Mouse (Mus musculus): ENCODE measurements around the gene A830005F24Rik. TPM values are rescaled to one million over a fixed set of nuclear protein-coding genes. Genes with fewer than 3 reads are reported as not detected.

Gene A830005F24Rik
- polyA plus RNA-seq, 1 experiment = not detected

DNA sequence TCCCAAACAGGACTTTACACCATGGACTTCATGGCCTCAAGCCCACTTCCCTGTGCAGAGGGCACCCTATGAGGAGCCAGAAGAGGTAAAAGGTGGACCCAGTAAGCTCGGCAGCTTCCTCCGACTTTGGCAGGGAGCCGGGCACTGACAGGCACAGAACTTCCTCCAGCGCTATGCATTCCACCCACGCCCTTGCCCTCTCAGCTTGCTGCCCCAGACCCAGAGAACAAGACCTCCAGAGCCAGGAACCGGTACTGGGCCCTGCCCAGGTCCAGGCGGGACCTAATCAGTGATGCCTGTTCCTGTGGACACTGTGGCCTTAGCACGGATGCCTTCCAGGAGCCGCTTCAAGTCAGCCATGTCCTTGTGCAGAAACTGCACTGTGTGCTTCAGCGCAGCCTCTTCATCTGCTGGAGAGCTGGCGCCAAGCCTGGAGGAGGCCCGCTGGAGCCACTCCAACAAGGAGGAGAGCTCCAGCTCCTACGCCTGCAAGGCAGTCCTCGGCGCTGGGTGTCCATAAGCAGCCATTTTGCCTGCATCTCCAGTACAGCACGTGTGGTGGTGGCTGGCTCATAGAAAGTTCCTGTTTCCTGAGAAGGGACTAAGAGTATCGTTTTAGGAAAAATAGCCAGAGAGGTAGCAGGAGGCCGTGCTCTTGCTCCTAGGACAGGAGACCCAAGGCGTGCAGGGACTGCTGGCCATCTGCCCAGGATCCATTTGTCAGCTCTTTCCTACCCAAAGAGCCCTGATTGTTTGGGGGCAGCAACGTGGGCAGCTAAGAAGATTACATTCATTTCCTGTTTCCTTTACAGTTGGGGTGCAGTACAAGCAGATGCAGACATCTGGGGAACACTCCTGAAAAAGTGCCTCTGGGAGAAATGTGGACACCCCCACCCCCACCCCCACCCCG, 39.1 kb downstream of the A830005F24Rik start:
- no peak for TF ChIP-seq GATA1 (IDR thresholded peaks at IDR 0.05; ENCODE audit: low read length)
- TF ChIP-seq TAL1 (IDR thresholded peaks at IDR 0.05; ENCODE audit: low read length) = no peak
- Histone ChIP-seq H3K4me3 (replicated peaks) (no peak overlapping the region), H3K36me3 (ENCODE audit: control insufficient read depth) (no peaks in the 10 kb centered on the region), H3K27me3 (ENCODE audit: control insufficient read depth) (peaks cover 4% of the 10 kb centered on the region), H3K9me3 (ENCODE audit: control insufficient read depth, low read length) (no peaks in the 10 kb centered on the region), H3K4me1 (ENCODE audit: control insufficient read depth) (peaks cover 4% of the 10 kb centered on the region; the same call in 1 of the 2 replicates)

DNA sequence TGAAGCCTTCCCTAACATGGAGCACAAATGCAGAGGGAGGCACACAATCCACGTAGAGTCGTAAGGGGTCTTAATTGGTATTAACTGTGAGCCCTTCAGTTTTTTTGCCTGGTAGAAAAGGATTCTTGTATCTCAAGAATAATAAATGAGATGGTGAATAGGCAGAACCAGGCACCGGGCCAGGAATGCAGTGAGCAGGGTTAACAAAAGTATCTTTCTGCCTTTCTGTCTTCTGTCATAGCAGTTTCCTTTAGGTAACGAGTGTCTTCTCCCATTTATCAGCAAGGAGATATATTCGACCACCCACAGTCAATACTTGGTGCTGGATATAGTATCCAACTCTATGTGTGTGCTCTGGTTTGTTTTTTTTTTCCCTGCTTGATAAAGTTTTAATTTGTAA, 40.1 kb downstream of the A830005F24Rik start:
- no peaks in the 10 kb centered on the region for H3K36me3 ChIP-seq (ENCODE audit: control insufficient read depth)
- 0 out of 2 replicates have a peak, but pooled peaks cover 2% of the 10 kb centered on the region for H3K4me1 ChIP-seq (ENCODE audit: control insufficient read depth)
- TF ChIP-seq GATA1 (IDR thresholded peaks at IDR 0.05; ENCODE audit: low read length) = no peak
- no peak for TF ChIP-seq TAL1 (IDR thresholded peaks at IDR 0.05; ENCODE audit: low read length)
- H3K27me3 ChIP-seq (ENCODE audit: control insufficient read depth) = peaks cover 4% of the 10 kb centered on the region
- H3K4me3 ChIP-seq (replicated peaks) = no peak overlapping the region
- H3K9me3 ChIP-seq (ENCODE audit: control insufficient read depth, low read length) = no peaks in the 10 kb centered on the region

GRCm38 (mm10) chr13:48554552-48554951, 41.2 kb downstream of the A830005F24Rik start:
- TF ChIP-seq GATA1 (IDR thresholded peaks at IDR 0.05; ENCODE audit: low read length) (no peak), TAL1 (IDR thresholded peaks at IDR 0.05; ENCODE audit: low read length) (no peak)
- Histone ChIP-seq H3K36me3 (ENCODE audit: control insufficient read depth) (no peaks in the 10 kb centered on the region), H3K27me3 (ENCODE audit: control insufficient read depth) (peaks cover 4% of the 10 kb centered on the region), H3K4me1 (ENCODE audit: control insufficient read depth) (0 out of 2 replicates have a peak, but pooled peaks cover 2% of the 10 kb centered on the region), H3K4me3 (replicated peaks) (no peak overlapping the region), H3K9me3 (ENCODE audit: control insufficient read depth, low read length) (no peaks in the 10 kb centered on the region)

- no peak for TF ChIP-seq GATA1 (IDR thresholded peaks at IDR 0.05; ENCODE audit: low read length)
- no peak for TF ChIP-seq TAL1 (IDR thresholded peaks at IDR 0.05; ENCODE audit: low read length)
- Histone ChIP-seq H3K36me3 (ENCODE audit: control insufficient read depth) (no peaks in the 10 kb centered on the region), H3K27me3 (ENCODE audit: control insufficient read depth) (peaks cover 4% of the 10 kb centered on the region), H3K9me3 (ENCODE audit: control insufficient read depth, low read length) (no peaks in the 10 kb centered on the region), H3K4me3 (replicated peaks) (no peak overlapping the region), H3K4me1 (ENCODE audit: control insufficient read depth) (0 out of 2 replicates have a peak, but pooled peaks cover 2% of the 10 kb centered on the region)
Observed at GRCm38 (mm10) chr13:48555976-48556375, 42.6 kb downstream of the A830005F24Rik start.

- Histone ChIP-seq H3K4me1 (ENCODE audit: control insufficient read depth) (no peaks in the 10 kb centered on the region), H3K9me3 (ENCODE audit: control insufficient read depth, low read length) (peaks cover 3% of the 10 kb centered on the region; the same call in 1 of the 2 replicates), H3K36me3 (ENCODE audit: control insufficient read depth) (no peaks in the 10 kb centered on the region), H3K27me3 (ENCODE audit: control insufficient read depth) (no peaks in the 10 kb centered on the region), H3K4me3 (replicated peaks) (no peak overlapping the region)
- TF ChIP-seq GATA1 (IDR thresholded peaks at IDR 0.05; ENCODE audit: low read length) = no peak
- no peak for TF ChIP-seq TAL1 (IDR thresholded peaks at IDR 0.05; ENCODE audit: low read length)
Observed at GRCm38 (mm10) chr13:48561481-48561880, 48.1 kb downstream of the A830005F24Rik start.

GRCm38 (mm10) chr13:48562336-48562735, 49.0 kb downstream of the A830005F24Rik start:
- H3K4me3 ChIP-seq (replicated peaks) = no peak overlapping the region
- H3K36me3 ChIP-seq (ENCODE audit: control insufficient read depth) = no peaks in the 10 kb centered on the region
- H3K27me3 ChIP-seq (ENCODE audit: control insufficient read depth) = no peaks in the 10 kb centered on the region
- no peak for TF ChIP-seq TAL1 (IDR thresholded peaks at IDR 0.05; ENCODE audit: low read length)
- TF ChIP-seq GATA1 (IDR thresholded peaks at IDR 0.05; ENCODE audit: low read length) = no peak
- H3K4me1 ChIP-seq (ENCODE audit: control insufficient read depth) = no peaks in the 10 kb centered on the region
- H3K9me3 ChIP-seq (ENCODE audit: control insufficient read depth, low read length) = peaks cover 3% of the 10 kb centered on the region; the same call in 1 of the 2 replicates

Other genes starting within 250 kb of the A830005F24Rik start
- gene Zfp169, start 119 bp upstream of the A830005F24Rik start, polyA plus RNA-seq (2012) = 0.01 TPM in 1 of 2 replicates, not detected in the other
- not detected in 2 replicates for gene Ptpdc1, start 112.1 kb downstream of the A830005F24Rik start, polyA plus RNA-seq (2012)
- not detected in 2 replicates for gene Barx1, start 149.4 kb downstream of the A830005F24Rik start, polyA plus RNA-seq (2012)